Mouse (Mus musculus) thymus, postnatal 0 days (tissue): ENCODE data around the gene Ccdc91. TPM values are rescaled to one million over a fixed set of nuclear protein-coding genes. Genes with fewer than 3 reads are reported as not detected.

Experiments
- DNase-seq: peaks from one replicate; pipeline ENCODE4 v3.0.0-alpha.2; 2015; ENCODE audit warnings: low spot score
- polyA plus RNA-seq: library from polyadenylated mRNA; unstranded; fragments of >200 nt; fragmentation: Nextera tagmentation; extraction: Ambion mirVana; gene quantifications from 2 replicates; pipeline ENCODE4 v1.2.1, GENCODE M21; 2015

The Ccdc91 gene
- polyA plus RNA-seq, result 13.8 and 14.6 TPM in 2 replicates

- peak; percentile 81 for DNase-seq
These were observed at the start of gene Ccdc91 for GRCm38 (mm10) chr6:147475727-147476613. Gene Ccdc91 (plus strand): TSS chr6:147475828.

- DNase-seq, result no peak
These were observed 48.6 kb upstream of the Ccdc91 start for GRCm38 (mm10) chr6:147426927-147427487.

- no peak for DNase-seq
These were observed 19.9 kb upstream of the Ccdc91 start for GRCm38 (mm10) chr6:147455775-147456174.

- DNase-seq, result no peak
These were observed 16.9 kb upstream of the Ccdc91 start for GRCm38 (mm10) chr6:147458637-147459301.

GRCm38 (mm10) chr6:147470016-147470415, 5.6 kb upstream of the Ccdc91 start:
- DNase-seq, result no peak

- DNase-seq, result no peak
These were observed 5.5 kb downstream of the Ccdc91 start for GRCm38 (mm10) chr6:147481141-147481540.

GRCm38 (mm10) chr6:147490120-147490519, 14.5 kb downstream of the Ccdc91 start:
- DNase-seq, result no peak

- no peak for DNase-seq
These were observed 16.9 kb downstream of the Ccdc91 start for GRCm38 (mm10) chr6:147492551-147492950.

- no peak for DNase-seq
These were observed 25.8 kb downstream of the Ccdc91 start for GRCm38 (mm10) chr6:147501439-147501838.

GRCm38 (mm10) chr6:147506074-147506473, 30.4 kb downstream of the Ccdc91 start:
- no peak for DNase-seq

- no peak for DNase-seq
These were observed 30.9 kb downstream of the Ccdc91 start for GRCm38 (mm10) chr6:147506496-147506895.

- no peak for DNase-seq
These were observed 31.6 kb downstream of the Ccdc91 start for GRCm38 (mm10) chr6:147507186-147507585.

- DNase-seq, result no peak
These were observed 34.9 kb downstream of the Ccdc91 start for GRCm38 (mm10) chr6:147510516-147510915.

GRCm38 (mm10) chr6:147517909-147518308, 42.3 kb downstream of the Ccdc91 start:
- no peak for DNase-seq

- no peak for DNase-seq
These were observed 49.6 kb downstream of the Ccdc91 start for GRCm38 (mm10) chr6:147525236-147525635.

- no peak for DNase-seq
These were observed 59.3 kb downstream of the Ccdc91 start for GRCm38 (mm10) chr6:147534971-147535370.

- no peak for DNase-seq
These were observed 62.6 kb downstream of the Ccdc91 start for GRCm38 (mm10) chr6:147538236-147538635.

GRCm38 (mm10) chr6:147539056-147539600, 63.5 kb downstream of the Ccdc91 start:
- no peak for DNase-seq

- no peak for DNase-seq
These were observed 65.3 kb downstream of the Ccdc91 start for GRCm38 (mm10) chr6:147540942-147541341.

- DNase-seq, result no peak
These were observed 80.0 kb downstream of the Ccdc91 start for GRCm38 (mm10) chr6:147555591-147555990.

GRCm38 (mm10) chr6:147559316-147559715, 83.7 kb downstream of the Ccdc91 start:
- no peak for DNase-seq

GRCm38 (mm10) chr6:147560436-147560835, 84.8 kb downstream of the Ccdc91 start:
- DNase-seq, result no peak
